Mouse (Mus musculus): ENCODE measurements at regions not wholly inside any gene's neighbourhood (a gene's known extent, or its start where the extent isn't known, plus 50 kb on each side); places are given as distances from the start of the nearest gene placed in this dataset.

GRCm38 (mm10) chr12:16045791-16046494 lies 229.2 kb upstream of the Trib2 start:
- DNase-seq (peak; percentile 9), ATAC-seq (ENCODE audit: insufficient read depth) (no peak)
- no peak overlapping the region for H3K4me3 ChIP-seq (ENCODE audit: low read depth, low read length)
- no peaks in the 10 kb centered on the region for H3K36me3 ChIP-seq (ENCODE audit: insufficient read depth)
- H3K27me3 ChIP-seq (ENCODE audit: insufficient read depth, low read length) = no peaks in the 10 kb centered on the region
- 60% methylated on average over 5 of the region's 5 CpGs for WGBS
- no peaks in the 10 kb centered on the region for H3K4me1 ChIP-seq (ENCODE audit: insufficient read depth)
- no peak overlapping the region for H3K4me2 ChIP-seq
- no peak for TF ChIP-seq CTCF (IDR thresholded peaks at IDR 0.05; ENCODE audit: low read depth)
- no peak overlapping the region for H3K9ac ChIP-seq
- H3K27ac ChIP-seq (ENCODE audit: low read depth) = no peak overlapping the region
- H3K9me3 ChIP-seq (ENCODE audit: low read depth, low read length) = no peaks in the 10 kb centered on the region

DNA sequence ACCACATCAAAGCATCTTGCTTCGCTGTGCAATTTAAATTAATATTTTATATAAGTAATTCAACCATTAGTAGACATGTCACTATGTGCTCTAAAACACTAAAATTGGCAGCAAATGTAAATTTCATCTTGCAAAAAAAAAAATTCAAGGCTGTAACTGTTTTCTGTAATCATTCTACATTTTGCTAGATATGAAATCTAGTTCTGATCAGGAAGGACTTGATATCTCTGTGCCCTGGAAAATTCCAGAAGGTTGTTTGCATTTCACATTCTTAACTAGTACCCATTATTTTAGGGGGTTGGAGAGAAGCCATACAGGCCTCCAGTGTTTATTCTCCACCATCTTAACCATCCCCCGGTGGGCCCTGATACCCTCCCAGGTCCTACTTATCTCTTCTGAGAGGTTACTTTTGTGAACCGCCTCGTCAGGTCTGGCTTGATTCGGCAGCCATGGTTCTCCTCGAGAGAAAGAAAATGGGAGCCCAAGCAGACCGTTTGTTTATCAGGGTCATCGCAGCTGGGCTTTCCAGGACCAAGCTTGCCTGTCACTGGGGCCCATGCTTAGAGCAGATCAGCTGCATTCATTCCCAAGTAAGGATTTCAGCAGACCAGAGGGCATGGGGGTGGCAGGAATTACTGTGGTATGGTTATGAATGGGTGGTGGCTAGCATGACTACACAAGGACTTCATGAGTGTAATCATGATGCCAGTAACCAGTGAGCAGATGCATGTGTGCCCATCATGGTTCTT lies 226.9 kb upstream of the Trib2 start:
- Histone ChIP-seq H3K9me3 (ENCODE audit: low read depth, low read length) (no peaks in the 10 kb centered on the region), H3K27me3 (ENCODE audit: insufficient read depth, low read length) (no peaks in the 10 kb centered on the region), H3K27ac (ENCODE audit: low read depth) (no peak overlapping the region), H3K4me1 (ENCODE audit: insufficient read depth) (no peaks in the 10 kb centered on the region), H3K36me3 (ENCODE audit: insufficient read depth) (no peaks in the 10 kb centered on the region), H3K4me2 (no peak overlapping the region), H3K9ac (no peak overlapping the region), H3K4me3 (ENCODE audit: low read depth, low read length) (no peak overlapping the region)
- WGBS = 74% methylated on average over 8 of the region's 8 CpGs
- ATAC-seq (ENCODE audit: insufficient read depth) = no peak
- no peak for DNase-seq
- no peak for TF ChIP-seq CTCF (IDR thresholded peaks at IDR 0.05; ENCODE audit: low read depth)

DNA sequence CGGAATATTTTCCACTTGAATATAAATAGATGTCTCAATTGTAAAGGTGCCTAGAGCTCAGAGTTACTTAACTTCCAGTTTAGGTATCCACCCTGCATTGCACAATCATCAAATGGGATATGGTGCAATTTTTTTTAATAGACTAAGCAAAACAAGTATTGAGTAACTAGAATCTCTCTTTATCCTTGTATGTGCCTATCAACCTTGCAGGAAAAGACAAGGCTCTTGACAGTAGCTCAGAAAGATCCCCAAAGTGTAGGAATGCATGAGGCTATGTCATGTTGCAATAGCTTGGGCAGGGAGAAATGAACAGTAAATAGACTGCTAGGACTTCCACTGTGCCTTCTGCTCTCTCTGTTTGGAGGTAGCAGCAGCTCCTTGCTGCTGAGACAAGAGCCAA lies 225.6 kb upstream of the Trib2 start:
- ATAC-seq (ENCODE audit: insufficient read depth) (no peak), DNase-seq (no peak)
- H3K4me1 ChIP-seq (ENCODE audit: insufficient read depth) = no peaks in the 10 kb centered on the region
- no peaks in the 10 kb centered on the region for H3K36me3 ChIP-seq (ENCODE audit: insufficient read depth)
- H3K27me3 ChIP-seq (ENCODE audit: insufficient read depth, low read length) = no peaks in the 10 kb centered on the region
- 89% methylated on average over 1 of the region's 1 CpGs for WGBS
- H3K9me3 ChIP-seq (ENCODE audit: low read depth, low read length) = no peaks in the 10 kb centered on the region
- no peak overlapping the region for H3K4me3 ChIP-seq (ENCODE audit: low read depth, low read length)
- TF ChIP-seq CTCF (IDR thresholded peaks at IDR 0.05; ENCODE audit: low read depth) = no peak
- no peak overlapping the region for H3K27ac ChIP-seq (ENCODE audit: low read depth)
- no peak overlapping the region for H3K9ac ChIP-seq
- no peak overlapping the region for H3K4me2 ChIP-seq

DNA sequence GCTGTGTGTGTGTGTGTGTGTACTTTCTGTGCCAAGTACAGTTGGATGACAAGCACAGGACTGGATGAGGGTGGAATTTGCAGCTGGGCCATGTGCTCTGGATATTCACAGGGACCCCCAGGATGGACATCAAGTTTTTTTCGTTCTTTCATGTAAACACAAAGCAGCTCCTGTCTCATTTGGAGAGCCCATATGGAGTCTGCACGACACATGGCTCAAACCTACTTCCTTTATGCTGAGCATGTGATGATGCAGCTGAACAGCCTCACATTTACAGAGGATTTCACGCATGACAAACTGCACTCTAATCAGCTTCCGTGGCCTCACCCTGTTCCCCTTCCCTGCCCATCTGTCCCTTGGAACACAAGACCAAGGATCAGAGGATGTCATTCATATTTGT lies 224.4 kb upstream of the Trib2 start:
- H3K9ac ChIP-seq = no peak overlapping the region
- no peaks in the 10 kb centered on the region for H3K27me3 ChIP-seq (ENCODE audit: insufficient read depth, low read length)

GRCm38 (mm10) chr12:16035551-16035950 lies 218.8 kb upstream of the Trib2 start:
- no peak for ATAC-seq (ENCODE audit: insufficient read depth)
- Histone ChIP-seq H3K4me3 (ENCODE audit: low read depth, low read length) (no peak overlapping the region), H3K4me2 (no peak overlapping the region), H3K36me3 (ENCODE audit: insufficient read depth) (no peaks in the 10 kb centered on the region), H3K27ac (ENCODE audit: low read depth) (no peak overlapping the region), H3K27me3 (ENCODE audit: insufficient read depth, low read length) (no peaks in the 10 kb centered on the region), H3K9ac (no peak overlapping the region), H3K4me1 (ENCODE audit: insufficient read depth) (no peaks in the 10 kb centered on the region), H3K9me3 (ENCODE audit: low read depth, low read length) (no peaks in the 10 kb centered on the region)
- DNase-seq = no peak
- 49% methylated on average over 2 of the region's 2 CpGs for WGBS
- TF ChIP-seq CTCF (IDR thresholded peaks at IDR 0.05; ENCODE audit: low read depth) = no peak

More for the DNA sequence above, 224.4 kb upstream of the Trib2 start:
- WGBS = 48% methylated on average over 4 of the region's 4 CpGs
- H3K4me1 ChIP-seq (ENCODE audit: insufficient read depth) = no peaks in the 10 kb centered on the region
- ATAC-seq (ENCODE audit: insufficient read depth) (no peak), DNase-seq (no peak)
- H3K9me3 ChIP-seq (ENCODE audit: low read depth, low read length) = no peaks in the 10 kb centered on the region
- no peak overlapping the region for H3K4me3 ChIP-seq (ENCODE audit: low read depth, low read length)
- no peaks in the 10 kb centered on the region for H3K36me3 ChIP-seq (ENCODE audit: insufficient read depth)
- TF ChIP-seq CTCF (IDR thresholded peaks at IDR 0.05; ENCODE audit: low read depth) = no peak
- no peak overlapping the region for H3K27ac ChIP-seq (ENCODE audit: low read depth)
- H3K4me2 ChIP-seq = no peak overlapping the region

- Histone ChIP-seq H3K4me2 (no peak overlapping the region), H3K9me3 (ENCODE audit: low read depth, low read length) (no peaks in the 10 kb centered on the region), H3K27me3 (ENCODE audit: insufficient read depth, low read length) (no peaks in the 10 kb centered on the region), H3K9ac (no peak overlapping the region), H3K4me1 (ENCODE audit: insufficient read depth) (no peaks in the 10 kb centered on the region), H3K4me3 (ENCODE audit: low read depth, low read length) (no peak overlapping the region), H3K27ac (ENCODE audit: low read depth) (no peak overlapping the region), H3K36me3 (ENCODE audit: insufficient read depth) (no peaks in the 10 kb centered on the region)
- ATAC-seq (ENCODE audit: insufficient read depth) (no peak), DNase-seq (no peak)
- TF ChIP-seq CTCF (IDR thresholded peaks at IDR 0.05; ENCODE audit: low read depth) = no peak
Observed at GRCm38 (mm10) chr12:16034691-16035515, 218.2 kb upstream of the Trib2 start.

DNA sequence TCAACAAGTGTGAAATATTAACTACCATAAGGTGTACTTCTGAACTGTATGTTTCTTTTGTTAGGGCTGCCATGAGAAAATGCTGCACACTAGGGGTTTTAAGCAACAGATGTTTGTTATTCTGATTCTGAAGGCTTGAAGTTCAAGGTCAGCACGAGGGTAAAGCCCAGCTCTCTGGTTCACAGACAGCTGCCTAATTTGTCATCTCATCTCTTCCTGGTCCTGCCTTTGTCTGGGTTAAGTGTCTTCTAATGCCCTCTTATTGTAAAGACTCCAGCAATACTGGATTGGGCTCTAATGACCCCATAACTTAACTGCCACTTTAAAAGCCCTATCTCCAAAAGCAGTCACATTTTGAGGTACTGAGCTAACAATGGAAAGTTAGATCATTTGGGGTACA lies 209.9 kb upstream of the Trib2 start:
- ATAC-seq (ENCODE audit: insufficient read depth) = no peak
- H3K9me3 ChIP-seq (ENCODE audit: low read depth, low read length) = no peaks in the 10 kb centered on the region
- H3K4me2 ChIP-seq = no peak overlapping the region
- no peak overlapping the region for H3K9ac ChIP-seq
- WGBS = 12% methylated on average over 1 of the region's 1 CpGs
- TF ChIP-seq CTCF (IDR thresholded peaks at IDR 0.05; ENCODE audit: low read depth) = no peak
- DNase-seq = no peak
- H3K27me3 ChIP-seq (ENCODE audit: insufficient read depth, low read length) = no peaks in the 10 kb centered on the region
- H3K4me3 ChIP-seq (ENCODE audit: low read depth, low read length) = no peak overlapping the region
- H3K27ac ChIP-seq (ENCODE audit: low read depth) = no peak overlapping the region
- H3K4me1 ChIP-seq (ENCODE audit: insufficient read depth) = no peaks in the 10 kb centered on the region
- no peaks in the 10 kb centered on the region for H3K36me3 ChIP-seq (ENCODE audit: insufficient read depth)

Data from lung, embryonic 14.5 days (tissue).